Mouse (Mus musculus) adrenal gland, adult 2 months (tissue): ENCODE data around the gene Taok3. TPM values are rescaled to one million over a fixed set of nuclear protein-coding genes. Genes with fewer than 3 reads are reported as not detected.

ENCODE experiments used
- DNase-seq: peaks from one replicate; pipeline ENCODE4 v3.0.0; 2021
- polyA plus RNA-seq: library from polyadenylated mRNA; depleted of rRNA; stranded (reverse); fragments of >200 nt; gene quantifications from 2 replicates; pipeline ENCODE4 v1.2.3, GENCODE M21; 2012
- total RNA-seq, 2 experiments: library from RNA; stranded (reverse); gene quantifications; 2 replicates each; pipeline ENCODE4 v1.2.3; 2021

Gene Taok3
- total and polyA plus RNA-seq, 3 experiments: 9.0 to 36.0 (median 30.9) TPM

GRCm38 (mm10) chr5:117146165-117146564, 26.2 kb downstream of the Taok3 start:
- no peak for DNase-seq

DNA sequence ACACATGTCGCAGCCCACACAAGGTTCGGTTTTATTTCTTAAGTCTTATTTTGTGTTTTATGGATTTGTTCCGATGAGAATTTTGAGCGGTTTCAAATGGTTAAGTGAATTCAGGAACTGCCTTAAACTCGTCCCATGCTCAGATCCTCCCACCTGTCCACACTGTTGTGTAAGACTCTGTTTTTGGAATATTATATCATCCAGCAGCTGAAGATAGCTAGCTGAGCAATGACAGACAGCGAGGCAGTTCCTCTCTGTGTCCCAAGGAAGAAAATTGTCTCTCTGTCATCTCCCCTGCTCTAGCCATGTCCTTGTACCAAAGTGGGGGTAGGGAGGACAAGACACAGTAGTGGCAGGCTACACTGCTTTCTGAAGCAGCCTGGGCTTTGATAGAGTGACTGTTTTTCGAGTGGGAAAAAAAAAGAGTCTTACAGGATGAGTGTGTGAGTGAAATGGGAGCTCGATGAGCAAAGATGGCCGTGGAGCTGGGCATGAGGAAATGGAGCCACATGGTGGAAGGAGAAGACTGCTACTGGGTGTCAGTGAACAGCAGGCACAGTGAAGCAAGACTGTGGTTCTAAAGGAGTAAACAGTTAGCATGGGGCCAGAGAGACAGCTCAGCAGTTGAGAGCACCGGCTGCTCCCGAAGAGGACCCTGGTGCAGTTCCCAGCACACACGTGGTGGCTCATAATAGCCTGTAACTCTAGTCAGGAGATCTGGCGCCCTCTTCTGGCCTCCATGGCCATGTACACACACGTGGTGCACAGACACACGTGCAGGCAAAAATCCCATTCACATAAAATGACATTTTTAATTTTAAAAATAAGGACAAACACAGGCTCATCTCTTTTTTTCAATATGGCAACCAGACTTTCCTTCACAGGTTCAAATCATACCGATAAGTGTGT, 27.5 kb downstream of the Taok3 start:
- no peak for DNase-seq

GRCm38 (mm10) chr5:117149054-117149942, 29.4 kb downstream of the Taok3 start:
- DNase-seq: no peak

DNA sequence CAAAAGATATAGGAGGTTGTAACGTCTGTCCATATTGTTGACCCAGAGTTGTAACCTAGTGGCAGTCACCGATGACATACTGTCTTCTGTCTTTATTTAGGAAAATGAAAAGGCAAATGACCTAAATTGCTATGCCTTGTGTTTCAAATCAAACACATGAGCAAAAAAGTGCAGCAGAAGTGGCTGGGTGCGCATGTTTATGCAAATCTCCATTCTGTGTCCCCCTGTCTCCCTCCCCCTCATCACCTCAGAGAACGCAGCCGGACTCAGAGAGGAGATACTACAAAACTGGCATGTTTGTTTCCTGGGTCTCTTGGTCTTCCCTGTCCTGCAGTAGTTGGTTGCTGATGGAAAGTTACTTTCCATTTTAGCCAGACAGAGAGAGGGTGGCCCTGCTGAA, 30.1 kb downstream of the Taok3 start:
- no peak for DNase-seq

DNA sequence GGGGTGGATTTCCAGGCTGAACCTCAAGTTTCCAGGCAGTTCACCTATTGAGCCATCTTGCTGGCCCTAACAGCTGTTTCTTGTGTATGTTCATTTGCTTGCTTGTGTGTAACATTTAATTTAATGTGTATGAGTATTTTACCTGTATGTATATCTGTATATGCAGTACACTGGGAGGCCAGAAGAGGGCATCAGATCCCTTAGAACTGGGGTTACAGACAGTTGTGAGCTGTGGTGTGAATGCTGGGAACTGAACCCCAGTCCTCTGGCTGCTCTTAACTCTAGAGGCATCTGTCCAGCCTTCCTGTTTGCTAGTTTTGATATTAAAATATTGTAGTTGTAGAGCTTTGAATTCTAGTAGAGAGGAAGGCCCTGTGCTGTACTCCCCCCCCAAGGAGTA, 33.0 kb downstream of the Taok3 start:
- no peak for DNase-seq

GRCm38 (mm10) chr5:117153527-117154091, 33.7 kb downstream of the Taok3 start:
- no peak for DNase-seq

DNA sequence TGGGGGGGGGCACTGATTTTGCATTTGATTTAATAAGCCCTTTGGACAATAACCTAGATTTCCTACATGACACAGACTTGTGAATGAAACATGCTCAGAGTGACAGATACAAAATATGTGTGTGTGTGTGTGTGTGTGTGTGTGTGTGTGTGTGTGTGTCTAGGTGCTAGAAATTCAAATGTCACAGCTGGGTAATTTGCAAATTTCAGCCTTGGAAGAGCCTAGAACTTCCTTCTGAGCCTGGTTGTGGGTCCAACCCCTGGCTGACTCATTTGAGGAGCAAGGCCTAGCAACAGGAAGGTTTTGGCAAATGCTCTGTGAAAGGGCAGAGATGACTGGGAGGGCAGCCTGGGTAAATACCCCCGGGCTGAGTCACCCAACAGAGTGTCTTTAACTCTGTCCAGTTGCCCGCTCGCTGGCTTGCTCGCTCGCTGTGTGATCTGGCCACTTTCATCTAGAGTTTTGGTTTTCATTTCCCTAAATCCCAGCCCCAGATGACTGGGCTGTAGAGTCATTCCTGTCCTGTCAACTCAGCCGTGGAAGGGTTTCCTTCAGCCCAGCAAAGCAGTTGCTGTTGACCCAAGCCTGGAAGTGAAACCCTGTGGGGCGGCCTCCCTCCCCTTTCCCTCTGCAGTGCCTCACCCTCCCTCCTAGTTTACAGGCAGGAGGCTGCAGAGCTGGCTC, 38.5 kb downstream of the Taok3 start:
- DNase-seq: peak; percentile 93

DNA sequence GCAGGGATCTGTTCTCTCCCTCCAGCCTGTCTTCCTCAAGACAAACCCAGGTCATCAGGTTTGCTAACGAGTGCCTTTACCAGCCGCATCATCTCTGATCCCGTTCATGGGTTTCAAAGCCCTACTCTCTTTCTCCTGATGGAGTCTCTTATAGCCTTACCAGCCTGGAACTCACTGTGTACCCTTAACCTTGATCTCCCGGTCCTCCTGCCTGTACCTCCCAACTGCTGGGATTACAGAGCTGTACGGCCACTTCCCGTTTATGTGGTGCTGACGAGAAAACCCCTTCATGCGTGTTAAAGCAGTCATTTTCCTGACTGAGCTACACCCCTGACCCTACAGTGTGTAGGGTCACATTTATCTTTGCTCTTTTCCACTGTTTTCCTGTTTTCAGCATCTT, 39.4 kb downstream of the Taok3 start:
- DNase-seq: no peak

- DNase-seq: no peak
Measured at GRCm38 (mm10) chr5:117159805-117160291, 39.9 kb downstream of the Taok3 start.

DNA sequence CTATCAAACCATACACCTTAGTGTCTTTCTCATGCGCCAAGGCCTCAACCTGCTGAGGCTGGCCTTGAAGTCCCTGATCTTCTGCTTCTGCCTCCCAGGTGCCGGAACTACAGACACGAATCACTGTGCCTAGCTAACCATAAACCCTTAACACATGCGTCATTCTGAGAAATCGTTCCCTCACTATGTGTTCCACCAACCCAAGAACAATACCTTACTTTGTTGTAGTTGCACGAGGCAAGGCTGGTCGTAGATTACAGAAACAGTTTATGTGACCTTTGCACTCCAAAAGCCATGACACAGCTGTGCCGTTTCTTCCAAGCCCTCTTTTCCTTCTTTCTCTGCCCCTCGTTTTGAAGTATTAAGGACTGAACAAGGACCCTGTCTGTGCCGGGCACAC, 40.6 kb downstream of the Taok3 start:
- no peak for DNase-seq

- DNase-seq: no peak
Measured at GRCm38 (mm10) chr5:117163790-117164189, 43.9 kb downstream of the Taok3 start.

- no peak for DNase-seq
Measured at GRCm38 (mm10) chr5:117164516-117164915, 44.6 kb downstream of the Taok3 start.

DNA sequence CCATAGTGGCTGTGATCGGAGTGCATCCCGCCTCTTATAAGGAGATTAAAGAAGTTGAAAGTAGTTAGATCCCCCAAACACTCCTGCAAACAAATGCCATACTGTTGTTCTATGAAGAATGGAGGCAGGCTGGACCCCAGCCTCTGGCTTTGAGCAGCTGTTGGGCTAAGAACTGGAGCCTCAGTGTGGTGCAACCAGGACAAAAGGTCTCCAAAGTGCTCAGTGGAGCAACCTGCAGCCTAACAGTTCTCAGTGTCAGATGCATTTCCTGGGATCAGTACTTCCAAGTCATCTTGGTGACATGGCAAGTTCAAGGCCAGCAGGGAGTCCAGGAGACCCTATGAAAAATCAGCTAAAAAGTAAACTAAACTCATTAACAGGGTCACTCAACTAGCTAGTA, 45.0 kb downstream of the Taok3 start:
- no peak for DNase-seq

DNA sequence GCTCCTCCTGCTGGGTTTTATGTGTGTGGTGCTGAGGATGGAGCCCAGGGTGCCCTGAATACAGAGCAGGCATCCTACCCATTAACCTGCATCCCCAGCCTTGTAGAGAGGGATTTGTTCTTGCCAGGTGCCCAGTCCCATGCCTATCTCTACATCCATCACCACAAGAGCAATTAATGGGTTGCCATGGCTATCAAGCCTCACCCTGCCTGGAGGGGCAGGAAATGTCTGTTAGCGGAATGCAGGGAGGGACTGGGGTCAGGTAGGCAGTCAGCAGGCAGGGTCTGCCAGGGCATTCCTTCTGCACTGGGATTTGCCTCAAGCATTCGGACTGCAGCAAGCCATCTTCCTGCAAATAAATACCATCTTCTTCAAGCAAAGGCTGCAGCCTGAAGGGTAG, 46.0 kb downstream of the Taok3 start:
- no peak for DNase-seq

DNA sequence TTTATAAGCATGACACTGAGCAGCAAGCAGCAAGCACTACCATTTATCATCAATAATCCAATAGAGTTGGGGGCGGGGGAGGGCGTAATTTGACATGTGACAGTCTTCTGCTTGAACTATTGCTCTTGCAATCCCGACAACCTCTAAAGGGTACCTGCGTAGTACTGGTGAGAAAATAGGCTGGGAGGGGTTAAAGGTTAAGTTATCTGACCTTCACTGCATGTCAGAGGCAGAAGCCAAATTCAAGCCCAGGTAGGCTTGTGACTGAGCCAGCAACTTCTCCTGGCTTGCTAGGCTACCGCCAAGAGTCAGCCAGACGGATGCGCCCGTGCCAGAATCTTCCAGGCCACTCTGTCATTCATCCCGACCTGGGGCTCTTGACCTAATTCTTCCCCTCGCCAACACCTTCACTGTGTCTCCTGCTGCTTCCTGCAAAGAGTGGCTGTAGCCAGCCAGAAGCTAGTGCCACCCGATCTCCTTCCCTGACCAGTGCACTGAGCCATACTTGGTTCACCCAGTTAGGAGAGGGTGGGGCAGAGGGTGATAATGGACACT, 47.0 kb downstream of the Taok3 start:
- no peak for DNase-seq

DNA sequence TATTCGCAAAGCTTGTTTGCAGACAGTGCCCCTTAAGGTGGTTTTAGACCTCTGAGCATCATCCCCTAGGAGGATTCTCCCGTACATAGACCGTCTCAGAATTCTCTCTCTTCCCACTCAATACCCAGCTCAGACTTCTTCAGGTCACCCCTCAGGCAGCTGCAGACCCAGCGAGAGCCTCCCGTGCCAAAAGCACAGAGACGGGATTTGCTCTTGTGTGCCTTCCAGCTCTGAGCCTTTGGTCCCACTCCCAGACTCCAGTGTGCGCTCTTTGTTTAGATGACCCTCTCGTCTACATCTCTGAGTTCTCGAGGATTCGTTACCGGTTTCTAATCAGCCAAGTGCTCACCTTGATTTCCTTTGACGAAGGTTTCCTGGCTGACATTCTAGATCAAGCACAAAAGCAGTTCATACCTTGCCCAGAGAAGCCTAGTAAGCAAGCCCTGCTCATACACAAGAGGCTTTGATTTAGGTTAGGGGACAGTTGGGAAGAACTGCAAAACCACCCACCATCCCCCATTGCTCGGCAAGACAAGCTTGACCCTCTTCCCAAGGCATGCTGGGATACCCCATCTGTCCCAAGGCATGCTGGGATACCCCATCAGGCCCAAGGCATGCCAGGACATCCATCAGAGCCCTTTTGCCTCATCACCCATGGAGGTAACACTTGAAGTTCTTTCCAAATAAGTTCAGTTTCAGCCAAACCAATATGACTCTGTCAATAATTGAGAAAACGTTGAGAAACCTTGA, 48.6 kb downstream of the Taok3 start:
- no peak for DNase-seq

DNA sequence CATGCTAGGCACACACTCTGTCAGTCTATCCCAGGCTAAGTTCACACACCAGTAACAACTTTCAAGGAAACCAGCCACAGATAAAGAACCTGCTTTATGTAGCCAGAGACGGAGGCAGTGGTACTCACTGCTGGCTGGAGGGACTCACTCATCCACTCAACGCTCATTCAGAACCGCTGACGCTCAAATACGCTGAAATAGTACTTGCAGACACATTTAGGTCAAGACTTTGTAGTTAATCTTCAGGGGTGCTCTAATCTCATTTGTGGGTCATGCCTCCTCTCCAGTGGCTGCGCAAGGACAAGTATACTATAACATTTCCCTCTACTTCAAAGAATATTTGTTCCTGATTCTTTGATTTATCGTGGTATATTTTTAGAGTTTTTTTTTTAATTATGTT, 54.1 kb downstream of the Taok3 start:
- DNase-seq: no peak

GRCm38 (mm10) chr5:117175896-117176295, 56.0 kb downstream of the Taok3 start:
- DNase-seq: no peak

DNA sequence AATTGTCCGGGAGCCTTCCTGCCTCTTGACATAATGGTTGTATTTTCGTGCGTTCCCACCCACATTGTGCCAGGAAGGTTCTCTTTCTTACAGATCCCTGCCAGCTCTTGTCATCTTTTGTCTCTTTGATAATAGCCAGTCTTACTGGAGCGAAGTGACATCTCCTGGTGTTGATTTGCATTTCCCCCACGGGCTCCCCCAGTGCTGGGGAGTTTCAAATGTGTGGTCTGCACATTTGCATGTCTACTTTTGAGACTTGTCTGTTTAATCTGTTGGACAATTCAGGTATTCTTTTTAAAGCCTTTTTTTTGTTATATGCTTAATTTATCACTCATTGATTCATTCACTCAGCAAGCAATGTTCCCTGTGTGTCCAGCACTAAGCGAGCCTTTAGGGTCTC, 58.1 kb downstream of the Taok3 start:
- no peak for DNase-seq

DNA sequence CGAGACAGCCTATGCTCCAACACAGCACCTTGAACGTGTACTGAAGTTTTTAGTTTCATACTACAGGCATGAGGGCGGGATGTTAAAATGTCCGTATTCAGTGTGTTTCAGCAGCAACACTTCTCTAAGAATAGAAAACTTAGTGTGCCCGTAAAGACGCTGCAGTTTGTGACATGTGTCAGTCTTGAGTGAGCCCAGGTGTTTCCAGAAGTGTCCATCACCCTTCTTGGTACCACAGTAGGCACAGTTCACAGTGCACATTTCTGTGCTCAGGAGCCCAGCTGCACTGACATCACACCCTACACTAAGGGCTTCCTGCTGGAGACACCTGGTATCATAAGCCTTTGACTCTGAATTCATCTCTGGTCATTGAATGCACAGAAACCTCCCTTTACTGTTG, 58.6 kb downstream of the Taok3 start:
- no peak for DNase-seq

GRCm38 (mm10) chr5:117181921-117182320, 62.0 kb downstream of the Taok3 start:
- DNase-seq: no peak
